Mouse (Mus musculus) forebrain, embryonic 14.5 days (tissue): ENCODE data around the gene Lrrc23. TPM values are rescaled to one million over a fixed set of nuclear protein-coding genes. Genes with fewer than 3 reads are reported as not detected.

Experiments used
- ATAC-seq: fragments of 200-750 bp; cut with Nextera tagmentation; 2 replicates; pipeline ENCODE4 v1.8.0; 2017; ENCODE audit warnings: mild to moderate bottlenecking, moderate library complexity
- DNase-seq: peaks from one replicate; pipeline ENCODE4 v3.0.0-alpha.2; 2015; ENCODE audit warnings: low spot score
- H3K27ac ChIP-seq: fragments of 300-500 bp; sonication (generic); 2 replicates; pipeline ENCODE4 v1.5.1; 2014; ENCODE audit warnings: low read depth, mild to moderate bottlenecking, control low read depth, low read length, moderate library complexity
- H3K27me3 ChIP-seq: fragments of 300-500 bp; sonication (generic); replicated peaks from 2 replicates; pipeline ENCODE4 v1.6.1; 2014; ENCODE audit warnings: low read length, control low read depth, mixed read lengths; ENCODE audit not compliant: control insufficient read depth, insufficient read depth
- H3K36me3 ChIP-seq: fragments of 300-500 bp; sonication (generic); 2 replicates; pipeline ENCODE4 v1.6.1; 2014; ENCODE audit warnings: low read length, control low read depth; ENCODE audit not compliant: control insufficient read depth, insufficient read depth
- H3K4me1 ChIP-seq: fragments of 300-500 bp; sonication (generic); 2 replicates; pipeline ENCODE4 v1.6.1; 2014; ENCODE audit warnings: antibody characterized with exemption, low read length, control low read depth; ENCODE audit not compliant: control insufficient read depth, insufficient read depth
- H3K4me2 ChIP-seq: fragments of 300-500 bp; sonication (generic); 2 replicates; pipeline ENCODE4 v1.6.1; 2014; ENCODE audit warnings: mild to moderate bottlenecking, control low read depth, low read length
- H3K4me3 ChIP-seq: fragments of 300-500 bp; sonication (generic); 2 replicates; pipeline ENCODE4 v1.5.1; 2014; ENCODE audit warnings: low read depth, low read length, control low read depth
- H3K9ac ChIP-seq: fragments of 300-500 bp; sonication (generic); 2 replicates; pipeline ENCODE4 v1.6.1; 2014; ENCODE audit warnings: mild to moderate bottlenecking, low read length, control low read depth, moderate library complexity
- H3K9me3 ChIP-seq: fragments of 300-500 bp; sonication (generic); replicated peaks from 2 replicates; pipeline ENCODE4 v1.6.1; 2016; ENCODE audit warnings: low read length, control low read depth, mixed read lengths; ENCODE audit not compliant: control insufficient read depth
- WGBS: fragments of 180-500 bp; shearing (Covaris S2); extraction: QIAGEN DNeasy Blood & Tissue Kit; methylation state at CpG from one replicate; pipeline ENCODE4 v1.1.7; 2014; 5-methylcytosine and 5-hydroxymethylcytosine counted together
- polyA plus RNA-seq: library from polyadenylated mRNA; unstranded; fragments of >200 nt; fragmentation: Nextera tagmentation; extraction: Ambion mirVana; gene quantifications from 2 replicates; pipeline ENCODE4 v1.2.1, GENCODE M21; 2014

Lrrc23 gene
- polyA plus RNA-seq, 1 experiment from 2014 or later = 3.5 TPM

- no peaks in the 10 kb centered on the region for H3K27me3 ChIP-seq
- peaks cover 23% of the 10 kb centered on the region for H3K36me3 ChIP-seq
- H3K9ac ChIP-seq = peak overlapping the region; percentile 72
- H3K4me2 ChIP-seq = peak overlapping the region; percentile 95
- H3K4me3 ChIP-seq = peak overlapping the region; percentile 42
- DNase-seq (no peak), ATAC-seq (no peak)
- peaks cover 23% of the 10 kb centered on the region for H3K4me1 ChIP-seq
- H3K27ac ChIP-seq = peak overlapping the region; percentile 39; the same call in 1 of the 2 replicates
- H3K9me3 ChIP-seq = no peaks in the 10 kb centered on the region
- 34% methylated on average over 14 of the region's 14 CpGs for WGBS
Measured at GRCm38 (mm10) chr6:124809775-124810538, 30.4 kb upstream of the Lrrc23 start.

GRCm38 (mm10) chr6:124809052-124809774 lies 29.7 kb upstream of the Lrrc23 start:
- H3K27ac ChIP-seq = peak overlapping the region; percentile 72

GRCm38 (mm10) chr6:124808358-124809012 lies 29.0 kb upstream of the Lrrc23 start, which contains the start of gene Spsb2:
Gene Spsb2, plus strand, starts transcription at chr6:124808661.
- Histone ChIP-seq H3K4me2 (peak within 1 kb of the TSS; percentile 95), H3K27me3 (no peaks in the 10 kb centered on the region), H3K27ac (peak within 1 kb of the TSS; percentile 72), H3K4me3 (peak within 1 kb of the TSS; percentile 42), H3K9ac (peak within 1 kb of the TSS; percentile 72), H3K4me1 (peaks cover 18% of the 10 kb centered on the region), H3K9me3 (no peaks in the 10 kb centered on the region), H3K36me3 (peaks cover 21% of the 10 kb centered on the region)
- DNase-seq (peak; percentile 60), ATAC-seq (peak; percentile 25)
- WGBS = 5% methylated on average over 29 of the region's 29 CpGs

More at GRCm38 (mm10) chr6:124809052-124809774, 29.7 kb upstream of the Lrrc23 start:
- ATAC-seq (peak; percentile 23), DNase-seq (peak; percentile 77)
- peak overlapping the region; percentile 72 for H3K9ac ChIP-seq
- peak overlapping the region; percentile 42 for H3K4me3 ChIP-seq
- H3K9me3 ChIP-seq = no peaks in the 10 kb centered on the region
- H3K4me1 ChIP-seq = peaks cover 19% of the 10 kb centered on the region
- WGBS = under 1% methylated on average over 35 of the region's 35 CpGs
- peak overlapping the region; percentile 95 for H3K4me2 ChIP-seq
- peaks cover 21% of the 10 kb centered on the region for H3K36me3 ChIP-seq
- H3K27me3 ChIP-seq = no peaks in the 10 kb centered on the region

DNA sequence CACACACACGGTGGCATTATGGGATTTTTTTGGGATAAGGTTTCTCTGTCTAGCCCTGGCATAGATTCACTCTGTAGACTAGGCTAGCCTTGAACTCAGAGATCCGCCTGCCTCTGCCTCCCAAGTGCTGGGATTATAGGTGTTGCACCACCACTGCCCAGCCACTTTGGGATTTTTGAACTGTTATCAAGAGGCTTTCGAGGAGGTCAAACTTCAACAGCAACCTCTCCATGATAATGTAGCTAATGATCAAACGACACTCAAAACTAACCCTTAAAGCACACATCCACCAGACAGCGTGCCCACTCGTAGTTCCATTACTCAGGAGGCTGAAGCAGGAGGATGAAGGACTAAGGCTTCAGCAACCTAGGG lies 28.4 kb upstream of the Lrrc23 start:
- peak overlapping the region; percentile 95 for H3K4me2 ChIP-seq
- 88% methylated on average over 6 of the region's 6 CpGs for whole genome bisulfite sequencing
- no peak for DNase-seq
- H3K9ac ChIP-seq = no peak overlapping the region
- H3K4me1 ChIP-seq = peaks cover 17% of the 10 kb centered on the region
- H3K27ac ChIP-seq = no peak overlapping the region
- no peak for ATAC-seq
- H3K9me3 ChIP-seq = no peaks in the 10 kb centered on the region
- no peaks in the 10 kb centered on the region for H3K27me3 ChIP-seq
- peak overlapping the region; percentile 42; the same call in 1 of the 2 replicates for H3K4me3 ChIP-seq
- peaks cover 21% of the 10 kb centered on the region for H3K36me3 ChIP-seq

GRCm38 (mm10) chr6:124807366-124807765 lies 27.8 kb upstream of the Lrrc23 start:
- DNase-seq = no peak
- 91% methylated on average over 4 of the region's 4 CpGs for WGBS

GRCm38 (mm10) chr6:124806446-124807140 lies 27.1 kb upstream of the Lrrc23 start:
- Histone ChIP-seq H3K9me3 (no peaks in the 10 kb centered on the region), H3K4me2 (peak overlapping the region; percentile 60), H3K4me3 (no peak overlapping the region), H3K36me3 (peaks cover 10% of the 10 kb centered on the region), H3K27ac (peak overlapping the region; percentile 31; the same call in 1 of the 2 replicates), H3K27me3 (no peaks in the 10 kb centered on the region), H3K9ac (no peak overlapping the region), H3K4me1 (peaks cover 11% of the 10 kb centered on the region)
- ATAC-seq (no peak), DNase-seq (no peak)
- 69% methylated on average over 7 of the region's 7 CpGs for WGBS

More at GRCm38 (mm10) chr6:124807366-124807765, 27.8 kb upstream of the Lrrc23 start:
- Histone ChIP-seq H3K9me3 (no peaks in the 10 kb centered on the region), H3K9ac (no peak overlapping the region), H3K27ac (no peak overlapping the region), H3K4me1 (peaks cover 11% of the 10 kb centered on the region), H3K4me3 (no peak overlapping the region), H3K4me2 (no peak overlapping the region), H3K36me3 (peaks cover 18% of the 10 kb centered on the region), H3K27me3 (no peaks in the 10 kb centered on the region)
- ATAC-seq = no peak

GRCm38 (mm10) chr6:124805341-124806321 lies 26.1 kb upstream of the Lrrc23 start:
- no peaks in the 10 kb centered on the region for H3K27me3 ChIP-seq
- H3K36me3 ChIP-seq = 0 out of 2 replicates have a peak, but pooled peaks cover 7% of the 10 kb centered on the region
- H3K9me3 ChIP-seq = no peaks in the 10 kb centered on the region
- 2% methylated on average over 34 of the region's 34 CpGs for WGBS
- ATAC-seq (peak; percentile 81), DNase-seq (peak; percentile 96)
- H3K4me3 ChIP-seq = peak overlapping the region; percentile 30
- H3K9ac ChIP-seq = peak overlapping the region; percentile 47; the same call in 1 of the 2 replicates
- H3K4me2 ChIP-seq = peak overlapping the region; percentile 60
- H3K4me1 ChIP-seq = peaks cover 11% of the 10 kb centered on the region
- peak overlapping the region; percentile 31 for H3K27ac ChIP-seq
